Mouse (Mus musculus) thymus, postnatal 10 days (tissue): ENCODE data around the gene Chst5.
"Not testable (repeated sequence)": the region's sequence is repeated elsewhere in the genome, so short reads cannot be mapped to it uniquely, and the experiment has no call there.

ENCODE experiments used
- DNase-seq, 2 experiments: peaks; one replicate each; pipeline ENCODE4 v3.0.0; 2021; ENCODE audit warnings: low spot score in 2 of 2

Gene Chst5

DNA sequence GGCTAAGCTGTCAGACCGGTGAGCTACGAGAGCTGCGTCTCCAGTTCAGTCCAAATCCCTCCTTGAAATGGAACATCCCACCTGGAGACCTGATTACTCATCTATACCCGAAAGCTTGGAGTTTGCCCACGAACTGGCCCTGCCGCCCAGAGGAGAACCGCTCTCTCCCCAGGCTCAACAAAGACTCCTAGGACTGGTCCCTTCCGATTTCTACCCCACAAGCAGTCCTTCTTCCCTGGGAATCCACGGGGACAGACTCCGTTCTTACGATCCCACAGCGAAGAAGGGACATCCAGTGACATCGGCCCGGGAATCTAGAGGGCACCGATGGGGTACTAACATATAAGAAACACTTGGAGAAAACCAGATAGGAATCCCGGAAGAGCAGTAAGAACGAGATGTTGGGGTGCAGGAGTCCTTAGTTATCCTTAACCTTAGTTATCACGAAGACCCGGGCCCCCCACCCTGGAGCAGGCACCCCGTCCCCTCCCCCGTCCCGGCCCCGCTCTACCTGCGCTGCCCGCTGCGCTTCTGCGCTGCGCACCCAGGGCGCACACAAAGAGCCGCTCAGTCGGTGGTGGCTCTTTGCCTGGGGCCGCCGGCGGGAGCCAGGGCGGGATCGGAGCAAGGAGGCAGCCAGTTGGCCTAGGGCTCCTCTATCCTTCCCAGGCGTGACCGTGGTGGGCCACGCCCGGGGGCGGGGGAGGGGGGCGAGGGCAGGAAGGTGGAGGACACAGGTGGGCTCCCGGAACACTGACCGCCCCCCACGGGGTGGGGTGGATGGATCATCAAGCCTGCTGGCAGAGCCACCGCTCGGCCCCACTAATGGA, at the start of gene Chst5:
TSS of gene Chst5 (minus strand) at position 827 of the 830 bp plus-strand sequence.
- no peak for DNase-seq

DNA sequence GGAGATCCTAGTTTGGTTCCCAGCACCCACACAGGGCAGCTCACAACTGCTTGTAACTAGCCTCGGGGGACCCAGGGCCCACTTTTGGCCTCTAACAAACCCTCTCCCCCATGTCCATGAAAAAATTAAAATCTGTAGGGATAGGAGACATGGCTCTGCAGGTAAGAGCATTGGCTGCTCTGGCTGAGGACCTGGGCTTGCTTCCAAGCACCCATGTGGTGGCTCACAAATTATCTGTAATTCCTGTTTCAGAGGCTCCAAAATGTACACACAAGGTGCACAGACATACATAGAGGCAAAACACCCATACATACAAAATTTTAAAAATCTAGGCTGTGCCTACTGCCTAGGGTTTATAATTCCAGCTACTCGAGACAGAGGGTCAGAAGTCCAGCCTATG, 47.0 kb upstream of the Chst5 start:
- no peak for DNase-seq

DNA sequence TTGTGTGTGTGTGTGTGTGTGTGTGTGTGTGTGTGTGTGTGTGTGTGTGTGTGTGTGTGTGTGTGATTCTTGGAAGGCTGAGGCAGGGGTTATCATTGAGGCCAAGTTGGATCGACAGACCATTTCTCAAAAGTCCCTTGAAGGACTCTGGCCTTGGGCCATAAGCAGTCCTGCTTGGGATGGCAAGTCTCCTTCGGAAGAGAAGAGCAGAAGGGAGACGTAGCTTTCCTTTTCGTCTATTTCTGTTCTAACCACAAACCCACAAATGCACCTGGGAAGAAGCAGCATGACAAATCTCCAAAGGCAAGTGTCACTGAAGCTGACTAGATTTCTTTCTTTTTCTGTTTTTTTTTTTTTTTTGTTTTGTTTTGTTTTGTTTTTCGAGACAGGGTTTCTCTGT, 45.6 kb upstream of the Chst5 start:
- DNase-seq = no peak

DNA sequence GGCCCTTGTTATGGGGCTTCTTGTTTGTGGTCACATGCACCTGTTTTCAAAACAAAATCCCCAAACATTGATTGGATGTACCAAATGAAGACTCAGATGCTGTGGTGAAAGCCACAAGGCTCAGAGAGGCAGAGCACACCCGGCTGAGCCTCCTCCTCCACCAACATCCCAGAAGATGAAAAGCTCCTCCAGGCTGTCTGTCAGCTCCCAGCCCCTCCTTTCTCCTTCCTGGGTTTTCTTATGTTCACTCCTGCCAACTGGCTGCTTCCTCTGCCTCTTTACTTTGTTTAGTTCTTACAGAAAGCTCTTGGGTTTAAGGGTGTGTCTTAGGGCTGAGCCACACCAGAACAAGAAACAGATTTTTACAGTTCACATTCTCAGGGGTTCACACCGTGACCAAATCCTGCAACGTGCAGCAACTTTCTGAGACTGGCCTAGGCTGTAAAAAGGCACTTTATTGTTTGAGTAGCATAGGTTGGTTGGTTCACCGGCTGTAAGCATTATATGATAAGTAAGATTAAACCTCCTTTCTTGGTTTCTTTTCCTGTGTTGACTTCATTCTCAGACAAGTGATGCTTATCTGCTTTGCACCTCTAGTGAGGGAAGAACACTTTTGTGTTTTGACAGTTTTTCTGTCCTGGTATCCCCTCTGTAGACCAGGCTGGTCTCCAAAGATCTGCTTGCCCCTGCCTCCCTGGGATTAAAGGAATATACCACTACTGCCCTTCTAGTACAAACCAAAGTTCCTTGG, 44.8 kb upstream of the Chst5 start:
- DNase-seq = no peak

DNA sequence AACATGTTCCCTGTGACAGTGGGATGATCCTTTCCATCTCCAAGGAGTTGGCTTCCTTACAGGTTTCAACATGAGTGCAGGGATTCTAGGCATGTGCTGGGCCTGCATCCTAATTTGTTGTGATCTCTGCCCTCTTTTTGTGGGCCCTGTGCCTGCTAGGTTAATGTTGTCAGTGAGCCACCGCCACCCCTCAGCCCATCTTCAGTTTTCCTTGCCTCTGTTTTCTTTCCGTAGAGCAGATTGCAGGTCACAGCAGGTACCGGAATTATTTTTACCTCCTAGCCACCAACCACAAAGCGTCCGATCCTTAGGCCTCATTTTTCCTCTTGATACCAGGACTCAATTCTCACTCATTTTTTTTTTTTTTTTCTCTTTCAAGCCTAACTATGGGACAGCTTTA, 41.7 kb upstream of the Chst5 start:
- no peak for DNase-seq

DNA sequence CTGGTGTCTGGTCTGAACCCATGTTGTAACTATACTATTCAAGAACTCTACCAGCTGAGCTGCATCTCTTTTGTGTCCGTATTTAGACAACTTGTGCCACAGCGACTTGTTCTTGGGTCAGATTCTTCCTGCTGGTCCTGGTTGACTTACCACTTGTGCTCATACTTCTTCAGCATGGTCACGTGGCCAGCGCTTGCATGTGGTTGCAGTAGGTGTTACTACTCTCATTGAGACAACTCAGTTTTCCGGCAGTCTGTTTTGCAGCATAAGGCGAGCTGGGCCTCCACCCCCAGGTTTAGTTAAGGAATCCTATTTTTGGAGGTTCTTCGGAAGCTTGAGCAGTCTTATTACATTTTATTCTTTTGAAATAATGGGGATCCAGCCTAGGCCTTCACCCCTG, 41.1 kb upstream of the Chst5 start:
- DNase-seq = no peak

DNA sequence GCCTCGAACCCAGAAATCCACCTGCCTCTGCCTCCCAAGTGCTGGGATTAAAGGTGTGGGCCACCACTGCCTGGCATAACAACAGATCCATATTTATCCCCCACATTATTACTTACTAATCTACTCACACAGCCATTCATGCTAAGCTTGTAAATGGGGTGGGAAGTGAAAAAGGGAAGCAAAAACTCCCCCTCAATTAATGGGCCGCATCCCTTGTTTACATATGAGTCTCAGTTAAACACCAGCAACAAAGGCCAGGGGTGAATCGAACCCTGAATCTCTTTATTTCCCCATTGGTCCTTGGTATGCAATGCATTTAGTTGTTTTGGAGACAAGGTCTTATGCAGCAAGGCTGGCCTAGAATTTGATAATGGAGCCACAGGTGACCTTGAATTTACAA, 40.6 kb upstream of the Chst5 start:
- DNase-seq = no peak

DNA sequence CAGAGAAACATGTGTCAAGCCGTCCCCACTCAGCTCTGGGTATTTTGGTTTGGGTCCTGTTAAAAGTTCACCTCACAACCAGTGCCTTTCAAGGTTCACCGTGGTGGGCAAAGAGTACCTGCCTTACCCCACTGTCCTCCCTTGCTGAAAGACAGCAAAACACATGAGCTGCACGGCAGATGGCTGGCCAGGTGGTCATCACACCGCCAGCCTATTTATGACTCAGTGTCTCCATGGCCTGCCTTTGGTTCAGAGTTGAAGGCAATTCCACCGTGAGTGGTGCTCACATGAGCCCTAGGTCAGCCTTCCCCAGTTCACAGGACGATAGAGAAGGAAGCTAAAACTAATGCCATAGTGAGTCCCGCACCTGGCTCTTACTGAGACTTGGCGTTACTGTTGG, 37.7 kb upstream of the Chst5 start:
- DNase-seq = no peak

DNA sequence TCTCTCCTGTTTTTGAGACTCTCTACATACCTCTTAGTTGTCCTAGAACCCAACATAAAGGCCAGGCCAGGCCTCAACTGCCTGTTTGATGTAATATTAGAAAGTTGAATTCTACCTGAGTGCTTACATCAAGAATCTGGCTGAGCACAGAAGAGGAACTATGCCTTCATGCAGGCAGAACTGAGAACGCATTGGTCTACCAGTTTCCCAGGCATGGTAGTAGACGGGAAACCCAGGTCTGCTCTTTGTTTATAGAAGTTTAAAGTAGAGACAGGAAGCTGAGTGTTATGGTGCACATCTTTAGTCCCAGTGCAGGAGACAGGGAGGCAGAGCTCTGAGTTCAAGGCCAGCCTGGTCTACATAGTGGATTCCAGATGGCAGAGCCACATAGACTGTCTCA, 36.9 kb upstream of the Chst5 start:
- DNase-seq = no peak

DNA sequence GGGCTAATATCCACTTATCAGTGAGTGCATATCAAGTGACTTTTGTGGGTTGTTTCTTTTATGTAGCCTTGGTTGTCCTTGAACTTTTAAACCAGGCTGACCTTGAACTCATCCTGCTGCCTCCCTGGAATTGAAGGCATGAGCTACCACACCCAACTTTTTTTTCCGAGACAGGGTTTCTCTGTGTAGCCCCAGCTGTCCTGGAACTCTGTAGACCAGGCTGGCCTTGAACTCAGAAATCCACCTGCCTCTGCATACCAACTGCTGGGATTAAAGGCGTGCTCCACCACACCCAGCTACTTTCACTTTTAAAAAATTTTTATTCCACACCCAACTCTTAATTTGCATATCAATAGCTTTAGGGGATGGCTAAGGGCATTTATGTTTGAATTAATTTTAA, 33.3 kb upstream of the Chst5 start:
- DNase-seq = no peak

DNA sequence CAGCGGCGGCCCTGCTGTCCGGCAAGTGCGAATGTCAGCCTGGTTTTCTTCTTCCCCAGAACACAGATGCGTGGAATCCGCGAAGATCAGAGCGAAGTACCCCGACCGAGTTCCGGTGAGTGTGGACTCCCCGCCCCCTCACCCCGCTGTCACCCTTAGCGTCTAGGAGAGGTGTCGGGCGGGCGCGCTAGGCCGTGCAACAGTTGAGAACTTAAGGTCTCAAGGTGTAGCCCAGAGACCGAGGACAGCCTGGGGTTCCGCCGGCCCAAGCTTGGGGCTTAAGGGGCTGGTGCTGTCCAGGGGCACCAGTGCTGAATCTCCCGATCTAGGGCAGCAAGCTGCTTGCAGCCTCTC, 30.8 kb upstream of the Chst5 start:
- peak; percentile 44 to 52 for DNase-seq

DNA sequence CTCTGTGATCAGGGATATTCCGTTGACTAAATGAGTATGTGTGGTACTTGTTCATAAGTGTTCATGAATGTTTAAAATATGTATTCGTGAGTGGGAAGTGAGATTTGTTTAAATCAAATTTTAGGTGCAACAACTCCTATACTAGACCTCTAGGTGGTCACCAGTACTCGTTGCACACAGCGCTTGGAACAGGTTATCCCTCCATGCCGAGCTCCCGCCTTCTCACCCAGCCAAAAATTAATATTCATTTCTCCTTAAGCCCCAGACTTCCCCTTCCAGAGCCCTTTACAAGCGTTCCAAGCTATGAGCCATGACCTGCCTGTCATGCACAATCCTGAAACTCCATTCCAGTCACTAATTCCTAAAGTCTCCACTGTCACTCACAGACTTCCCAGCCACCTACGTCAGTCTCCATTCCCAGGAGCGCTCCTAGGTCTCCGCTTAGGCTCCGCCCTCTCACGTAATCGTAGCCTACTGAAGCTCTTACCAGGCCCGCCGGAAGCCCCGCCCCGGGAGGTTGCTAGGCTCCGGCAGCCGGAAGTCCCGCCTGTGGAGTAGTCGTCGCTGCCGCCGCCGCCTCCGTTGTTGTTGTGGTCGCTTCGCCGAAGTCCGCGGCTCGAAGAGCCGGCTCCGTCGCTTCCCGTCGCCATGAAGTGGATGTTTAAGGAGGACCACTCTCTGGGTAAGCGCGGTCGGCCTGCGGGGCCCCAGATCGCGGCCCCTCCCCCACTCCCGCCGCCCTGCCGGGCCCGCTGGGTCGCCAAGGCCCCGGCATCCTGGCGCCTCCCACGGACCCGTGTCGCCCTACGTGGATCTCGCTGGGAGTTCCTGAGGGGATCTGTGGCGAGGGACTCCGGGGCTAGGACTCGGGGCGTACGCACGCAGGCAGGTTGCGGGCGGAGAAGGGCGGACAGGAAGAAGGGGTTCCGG, 30.2 kb upstream of the Chst5 start, which contains the start of gene Gabarapl2:
TSS of gene Gabarapl2 (plus strand) at position 533 of the 930 bp plus-strand sequence.
- DNase-seq = peak; percentile 88 to 93

DNA sequence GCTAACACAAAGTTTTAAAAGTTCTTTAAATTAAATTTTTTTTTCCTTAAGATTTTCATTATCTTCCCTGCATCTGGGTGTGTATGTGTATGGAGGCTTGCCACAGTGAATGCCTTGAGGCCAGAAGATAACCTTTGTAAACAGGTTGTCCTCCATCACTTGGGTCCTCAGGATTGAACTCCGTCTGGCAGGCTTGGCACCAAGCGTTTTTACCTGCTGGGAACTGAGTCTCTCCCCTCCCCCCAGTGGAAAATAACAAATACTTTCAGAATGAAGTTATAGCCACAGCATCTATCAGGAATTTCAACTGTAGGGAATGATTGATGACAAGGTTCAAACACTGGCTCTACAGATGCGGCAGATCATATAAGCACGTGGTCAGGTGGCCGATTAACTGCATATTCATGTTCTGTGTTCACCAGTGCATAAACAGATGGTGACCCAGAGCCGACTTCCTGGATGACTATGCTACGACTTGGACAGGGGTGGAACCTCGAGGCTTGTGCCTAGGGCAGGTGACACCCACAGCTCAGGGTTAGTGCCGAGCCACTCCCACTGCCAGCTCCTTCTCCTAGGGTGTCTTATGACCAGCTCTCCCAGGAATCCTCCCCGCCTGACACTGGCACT, 29.4 kb upstream of the Chst5 start:
- DNase-seq = peak in 1 of 2 experiments; percentile 16

DNA sequence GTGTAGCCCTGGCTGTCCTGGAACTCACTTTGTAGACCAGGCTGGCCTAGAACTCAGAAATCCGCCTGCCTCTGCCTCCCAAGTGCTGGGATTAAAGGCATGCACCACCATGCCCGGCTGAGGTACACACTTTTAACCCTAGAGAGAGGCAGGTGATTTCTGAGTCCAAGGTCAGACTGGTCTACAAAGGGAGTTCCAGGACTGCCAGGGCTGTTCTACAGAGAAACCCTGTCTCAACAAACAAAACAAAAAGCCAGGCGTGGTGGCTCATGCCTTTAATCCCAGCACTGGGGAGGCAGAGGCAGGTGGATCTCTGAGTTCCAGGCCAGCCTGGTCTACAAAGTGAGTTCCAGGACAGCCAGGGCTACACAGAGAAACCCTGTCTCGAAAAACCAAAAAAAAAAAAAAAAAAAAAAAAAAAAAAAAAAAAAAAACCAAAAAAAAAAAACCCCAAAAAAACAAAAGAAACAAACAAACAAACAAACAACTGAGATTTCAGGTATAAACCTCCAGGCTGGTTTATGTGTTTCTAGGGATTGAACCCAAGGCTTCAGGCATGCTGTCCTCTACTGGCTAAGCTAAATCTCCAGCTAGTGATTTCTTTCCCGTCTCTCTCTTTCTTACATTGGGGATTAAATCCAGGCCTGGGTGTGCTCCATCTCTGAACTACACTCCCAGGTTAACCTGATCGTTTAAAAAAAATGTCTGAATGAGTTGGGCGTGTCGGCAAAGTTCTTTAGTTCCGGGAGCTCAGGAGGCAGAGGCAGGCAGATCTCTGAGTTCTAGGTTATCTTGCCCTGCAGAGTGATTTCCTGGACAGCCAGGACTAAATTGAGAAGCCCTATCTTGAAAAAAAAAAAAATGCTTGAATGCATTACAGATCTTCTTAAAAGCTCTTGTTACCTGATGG, 28.1 kb upstream of the Chst5 start:
- not testable (repeated sequence) for DNase-seq

DNA sequence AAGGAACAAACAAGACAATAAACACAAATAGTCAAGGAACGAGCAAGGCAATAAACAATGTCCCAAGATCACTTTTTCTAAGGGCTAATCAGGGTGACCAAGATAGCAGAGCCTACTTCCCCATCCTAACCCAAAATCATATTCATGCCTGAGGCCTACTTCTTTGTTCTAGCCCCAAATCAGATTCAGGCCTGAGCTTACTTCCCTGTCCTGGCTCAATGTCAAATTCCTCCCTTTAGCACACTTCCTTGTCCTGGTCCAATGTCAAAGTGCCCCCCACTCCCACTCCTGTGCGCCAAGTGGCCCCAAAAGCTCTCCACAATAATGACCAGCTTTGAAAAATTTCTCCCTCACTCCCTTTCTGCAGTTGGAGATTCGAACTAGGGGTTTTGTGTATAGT, 26.9 kb upstream of the Chst5 start:
- DNase-seq = no peak

DNA sequence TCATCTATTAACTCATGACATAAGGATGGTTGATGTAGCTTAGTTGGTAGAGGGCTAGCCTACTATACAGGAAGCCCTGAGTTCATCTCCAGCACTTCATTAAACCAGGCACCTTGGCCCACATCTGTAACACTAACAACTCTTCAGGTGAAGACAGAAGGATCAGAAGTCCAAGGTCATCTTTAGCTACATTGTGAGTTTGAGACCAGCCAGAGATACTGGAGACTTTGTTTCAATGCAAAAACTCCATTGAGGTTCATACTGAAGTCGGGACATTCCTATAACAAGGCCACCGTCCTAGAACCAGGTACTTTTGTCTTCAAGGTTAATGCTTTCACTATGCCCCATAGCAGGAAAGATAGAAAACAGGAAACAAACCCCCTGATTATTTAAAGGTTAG, 24.0 kb upstream of the Chst5 start:
- DNase-seq = no peak

DNA sequence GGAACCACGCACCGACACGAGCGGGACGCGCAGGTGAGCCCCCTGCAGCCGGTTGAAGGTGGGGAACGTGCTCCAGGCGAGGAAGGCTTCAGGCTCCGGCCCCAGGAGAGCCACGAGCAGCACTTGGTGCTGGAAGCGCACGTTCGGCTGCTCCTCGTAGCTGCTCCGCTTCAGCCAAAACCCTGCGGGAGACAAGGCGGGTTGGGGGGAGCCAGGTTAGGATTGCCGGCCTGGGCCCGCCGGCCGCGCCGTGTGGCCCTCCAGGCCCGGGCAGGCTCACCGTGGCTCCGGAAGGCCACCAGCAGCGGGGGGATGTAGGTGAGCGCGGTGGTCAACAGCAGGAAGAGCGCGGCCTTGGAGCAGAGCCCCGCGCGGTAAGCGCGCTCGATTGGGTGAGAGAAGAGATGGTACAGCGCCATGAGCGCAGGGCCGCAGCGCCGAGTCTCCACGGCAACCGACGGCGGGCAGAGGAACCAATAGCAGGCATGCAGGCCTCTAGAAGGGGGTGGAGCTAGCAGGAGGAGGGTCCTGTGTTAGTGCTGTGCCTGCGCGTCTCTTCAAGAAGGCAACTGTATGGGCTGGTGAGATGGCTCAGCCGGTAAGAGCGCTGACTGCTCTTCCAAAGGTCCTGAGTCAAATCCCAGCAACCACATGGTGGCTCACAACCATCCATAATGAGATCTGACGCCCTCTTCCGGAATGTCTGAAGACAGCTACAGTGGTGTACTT, 23.3 kb upstream of the Chst5 start, which contains the start of gene Tmem231:
TSS of gene Tmem231 (minus strand) at position 534 of the 729 bp plus-strand sequence.
- DNase-seq = peak; percentile 80 to 81

DNA sequence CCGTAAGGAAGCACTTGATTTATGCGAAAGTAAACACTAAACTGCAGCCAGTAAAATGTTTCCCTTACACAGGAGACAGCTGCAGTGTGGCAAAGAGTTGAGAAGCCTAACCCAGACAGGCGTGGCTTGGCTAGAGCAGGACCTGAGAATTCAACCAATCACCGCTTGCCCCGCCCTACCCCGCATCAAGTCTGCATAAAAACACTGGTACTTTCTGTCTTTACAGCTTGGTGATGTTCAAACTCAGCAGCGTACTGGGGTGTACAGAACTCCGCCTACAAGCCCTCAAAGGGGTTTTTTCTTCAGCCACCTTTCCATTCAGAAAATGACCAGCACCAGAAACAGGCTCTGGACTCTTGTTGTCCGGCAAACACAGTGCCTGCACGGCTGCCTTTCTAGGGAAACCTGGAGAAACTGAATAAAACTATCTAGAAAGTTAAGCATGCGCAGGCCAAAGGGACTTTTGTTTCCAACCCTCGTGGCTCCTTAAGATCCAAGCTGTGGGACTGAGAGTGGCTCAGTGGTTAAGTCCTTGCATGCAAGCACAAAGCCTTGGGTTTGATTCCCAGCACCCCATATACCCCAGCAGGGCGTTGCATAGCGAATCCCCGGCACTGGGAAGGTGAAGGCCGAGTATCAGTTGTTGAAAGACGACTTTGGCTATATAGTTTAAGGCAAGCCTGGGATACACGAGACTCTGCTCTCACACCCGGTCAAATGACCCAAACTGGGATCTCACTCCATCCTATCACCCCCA, 22.5 kb upstream of the Chst5 start:
- no peak for DNase-seq

DNA sequence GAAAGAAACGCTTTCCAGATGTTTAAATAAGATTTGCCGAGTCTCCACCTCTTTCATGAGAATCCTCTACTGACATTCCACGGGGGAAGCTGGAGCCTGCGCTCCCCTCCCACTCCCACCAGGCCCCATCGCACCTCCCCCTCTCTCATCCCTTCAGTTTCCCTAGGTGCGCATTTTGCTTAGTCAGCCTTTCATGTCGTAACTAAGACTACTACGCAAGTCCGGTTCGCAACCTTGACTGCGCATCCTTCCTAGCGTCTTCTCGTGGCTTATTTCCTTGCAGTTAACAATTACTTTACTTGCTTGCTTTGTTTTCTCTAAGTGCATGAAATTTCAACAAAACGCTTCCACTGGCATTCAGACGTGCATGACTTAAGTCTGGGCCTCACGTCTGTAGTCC, 21.5 kb upstream of the Chst5 start:
- DNase-seq = no peak
